Mouse (Mus musculus) cerebellum, postnatal 10 days (tissue): Measurements from ENCODE around the gene Prss53.

Experiments used
- DNase-seq, 2 experiments: peaks; one replicate each; pipeline ENCODE4 v3.0.0; 2021; ENCODE audit warnings: mixed read lengths in 2 of 2

The Prss53 gene

GRCm38 (mm10) chr7:127890798-127891197 is at the start of gene Prss53:
Prss53 (minus strand) TSS chr7:127890970.
- no peak for DNase-seq

GRCm38 (mm10) chr7:127936216-127936884 is 45.6 kb upstream of the Prss53 start:
- DNase-seq: peak; percentile 27 to 43

- no peak for DNase-seq
Measured at GRCm38 (mm10) chr7:127935748-127936159, 45.0 kb upstream of the Prss53 start.

- DNase-seq: peak; percentile 97
Measured at GRCm38 (mm10) chr7:127935028-127935722, 44.4 kb upstream of the Prss53 start.

- peak in 1 of 2 experiments; percentile 22 for DNase-seq
Measured at GRCm38 (mm10) chr7:127934075-127934474, 43.3 kb upstream of the Prss53 start.

GRCm38 (mm10) chr7:127932273-127933031 is 41.7 kb upstream of the Prss53 start:
- no peak for DNase-seq

- no peak for DNase-seq
Measured at GRCm38 (mm10) chr7:127931351-127932135, 40.8 kb upstream of the Prss53 start.

- no peak for DNase-seq
Measured at GRCm38 (mm10) chr7:127930636-127931035, 39.9 kb upstream of the Prss53 start.

GRCm38 (mm10) chr7:127929923-127930322 is 39.2 kb upstream of the Prss53 start, which contains the start of gene Prss8:
Prss8 (minus strand) TSS chr7:127930104.
- DNase-seq: no peak

- peak; percentile 61 to 70 for DNase-seq
Measured at GRCm38 (mm10) chr7:127928596-127928995, 37.8 kb upstream of the Prss53 start.

- DNase-seq: no peak
Measured at GRCm38 (mm10) chr7:127927726-127928125, 37.0 kb upstream of the Prss53 start.

GRCm38 (mm10) chr7:127926846-127927245 is 36.1 kb upstream of the Prss53 start:
- no peak for DNase-seq

- no peak for DNase-seq
Measured at GRCm38 (mm10) chr7:127926066-127926465, 35.3 kb upstream of the Prss53 start.

GRCm38 (mm10) chr7:127925252-127925651 is 34.5 kb upstream of the Prss53 start:
- DNase-seq: no peak

- DNase-seq: no peak
Measured at GRCm38 (mm10) chr7:127923714-127924113, 32.9 kb upstream of the Prss53 start.

GRCm38 (mm10) chr7:127922451-127923275 is 31.9 kb upstream of the Prss53 start:
- DNase-seq: no peak

- DNase-seq: no peak
Measured at GRCm38 (mm10) chr7:127921516-127921915, 30.7 kb upstream of the Prss53 start.

GRCm38 (mm10) chr7:127919290-127919689 is 28.5 kb upstream of the Prss53 start:
- peak in 1 of 2 experiments; percentile 59 for DNase-seq

GRCm38 (mm10) chr7:127918203-127918602 is 27.4 kb upstream of the Prss53 start:
- DNase-seq: peak; percentile 66 to 72

GRCm38 (mm10) chr7:127915293-127915692 is 24.5 kb upstream of the Prss53 start:
- DNase-seq: no peak

GRCm38 (mm10) chr7:127912938-127913337 is 22.2 kb upstream of the Prss53 start:
- DNase-seq: no peak
